Mouse (Mus musculus) C2C12 (cell line): Measurements from ENCODE around the gene Rnf11. TPM values are rescaled to one million over a fixed set of nuclear protein-coding genes. Genes with fewer than 3 reads are reported as not detected.
A peak's percentile ranks its signal among the peaks of the same experiment; 100 is the strongest.
"Not testable (repeated sequence)": the region's sequence is repeated elsewhere in the genome, so short reads cannot be mapped to it uniquely, and the experiment has no call there.

Experiments
- H3K27me3 ChIP-seq: one replicate; pipeline ENCODE4 v1.6.1; 2011; ENCODE audit not compliant: control insufficient read depth, insufficient read depth, insufficient read length
- H3K36me3 ChIP-seq: one replicate; pipeline ENCODE4 v1.6.1; 2011; ENCODE audit not compliant: control insufficient read depth, insufficient read depth
- H3K4me3 ChIP-seq: one replicate; pipeline ENCODE4 v1.5.1; 2011; ENCODE audit warnings: mild to moderate bottlenecking, control low read depth; ENCODE audit not compliant: poor library complexity, insufficient read depth, severe bottlenecking
- H3K79me2 ChIP-seq: one replicate; pipeline ENCODE4 v1.6.1; 2011; ENCODE audit not compliant: control insufficient read depth, insufficient read depth
- H3K79me3 ChIP-seq: one replicate; pipeline ENCODE4 v1.6.1; 2011; ENCODE audit warnings: low read depth, control low read depth
- H3ac ChIP-seq: one replicate; pipeline ENCODE3; 2011; ENCODE audit warnings: low read depth; ENCODE audit not compliant: control insufficient read depth, insufficient read length
- CEBPB ChIP-seq: IDR thresholded peaks from one replicate; pipeline ENCODE4 v1.6.1; 2011; ENCODE audit warnings: low read depth, mild to moderate bottlenecking, control low read depth, moderate library complexity
- CTCF ChIP-seq: IDR thresholded peaks from one replicate; pipeline ENCODE4 v1.5.1; 2011; ENCODE audit not compliant: control insufficient read depth, insufficient read depth, insufficient read length
- FOSL1 ChIP-seq: IDR thresholded peaks from one replicate; pipeline ENCODE4 v1.8.0; 2011; ENCODE audit warnings: mild to moderate bottlenecking, low read length; ENCODE audit not compliant: poor library complexity, insufficient read depth, severe bottlenecking
- MAX ChIP-seq: IDR thresholded peaks from one replicate; pipeline ENCODE4 v1.6.1; 2011; ENCODE audit warnings: mild to moderate bottlenecking, control low read depth
- MYOD1 ChIP-seq: IDR thresholded peaks from one replicate; pipeline ENCODE4 v1.6.1; 2011; ENCODE audit warnings: low read depth; ENCODE audit not compliant: control insufficient read depth, insufficient read length
- MYOG ChIP-seq: IDR thresholded peaks from one replicate; pipeline ENCODE4 v1.6.1; 2011; ENCODE audit not compliant: control insufficient read depth, insufficient read length; ENCODE audit errors: extremely low read depth
- USF1 ChIP-seq: IDR thresholded peaks from one replicate; pipeline ENCODE4 v1.6.1; 2011; ENCODE audit warnings: low read depth, mild to moderate bottlenecking, control low read depth, moderate library complexity
- polyA plus RNA-seq: library from polyadenylated mRNA; unstranded; fragments of >200 nt; fragmentation: generic; extraction: Trizol; gene quantifications from one replicate; pipeline ENCODE4 v1.2.1, GENCODE M21; 2012; ENCODE audit warnings: missing spikeins

The Rnf11 gene
- polyA plus RNA-seq, 1 experiment: 26.9 TPM

- Histone ChIP-seq H3K79me2 (no peaks in the 10 kb centered on the region), H3K36me3 (no peaks in the 10 kb centered on the region), H3K4me3 (no peak overlapping the region), H3ac (no peak overlapping the region), H3K79me3 (no peaks in the 10 kb centered on the region), H3K27me3 (no peaks in the 10 kb centered on the region)
- no peak for TF ChIP-seq CTCF
- TF ChIP-seq USF1: no peak
- no peak for TF ChIP-seq FOSL1
Measured at GRCm38 (mm10) chr4:109407701-109408485, 76.6 kb downstream of the Rnf11 start.

GRCm38 (mm10) chr4:109407176-109407520, 77.4 kb downstream of the Rnf11 start:
- peak overlapping the region; percentile 59 for H3ac ChIP-seq
- H3K79me2 ChIP-seq: no peaks in the 10 kb centered on the region
- H3K36me3 ChIP-seq: no peaks in the 10 kb centered on the region
- TF ChIP-seq MAX (no peak), MYOD1 (no peak), CTCF (no peak)
- no peaks in the 10 kb centered on the region for H3K27me3 ChIP-seq
- peak overlapping the region; percentile 30 for H3K4me3 ChIP-seq
- no peaks in the 10 kb centered on the region for H3K79me3 ChIP-seq

DNA sequence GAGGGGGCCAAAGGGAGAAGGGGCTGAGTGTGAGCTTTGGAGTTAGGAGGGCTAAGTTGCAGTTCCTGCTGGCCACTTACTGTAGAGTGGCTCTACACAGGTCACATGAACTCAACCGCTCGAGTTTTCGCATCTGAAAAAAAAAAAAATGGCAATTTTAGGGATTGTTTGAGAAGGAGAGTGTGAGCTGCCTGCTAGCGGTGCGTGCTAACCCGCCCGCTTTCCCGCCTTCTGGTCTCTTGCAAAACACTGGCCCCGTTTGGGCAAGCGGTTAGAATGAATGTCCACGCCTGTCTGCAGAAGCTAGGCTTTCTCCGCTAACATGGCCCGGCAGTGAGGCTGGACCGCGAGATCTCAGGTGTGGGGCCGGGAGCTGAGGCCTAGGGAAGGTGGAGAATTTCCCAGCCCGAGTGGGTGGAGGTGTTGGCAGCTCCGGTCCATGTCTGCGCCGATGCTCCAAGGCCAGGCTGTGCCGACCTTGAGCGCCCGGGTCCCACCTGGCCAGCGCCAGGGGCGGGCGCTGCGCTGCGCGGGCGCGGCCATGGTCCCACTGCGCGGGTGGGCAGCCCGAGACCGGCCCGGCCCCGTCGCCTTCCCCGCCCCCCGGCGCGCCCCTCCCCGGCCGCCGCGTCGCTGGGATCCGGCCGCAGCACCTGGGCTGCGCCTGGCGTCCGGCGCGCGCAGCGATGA, 77.9 kb downstream of the Rnf11 start, which contains the start of gene Ttc39a:
Gene Ttc39a (plus strand): TSS at position 138 of the 690 bp plus-strand sequence.
- Histone ChIP-seq H3K27me3 (no peaks in the 10 kb centered on the region), H3K4me3 (peak within 1 kb of the TSS; percentile 30), H3K36me3 (no peaks in the 10 kb centered on the region), H3K79me2 (no peaks in the 10 kb centered on the region), H3K79me3 (no peaks in the 10 kb centered on the region), H3ac (peak within 1 kb of the TSS; percentile 59)
- TF ChIP-seq FOSL1 (no peak), CEBPB (peak; percentile 29)

- H3K79me3 ChIP-seq: no peaks in the 10 kb centered on the region
- H3ac ChIP-seq: peak overlapping the region; percentile 2
- H3K4me3 ChIP-seq: no peak overlapping the region
- H3K36me3 ChIP-seq: no peaks in the 10 kb centered on the region
- TF ChIP-seq FOSL1 (peak; percentile 54), USF1 (peak; percentile 77), MAX (peak; percentile 63), CEBPB (no peak)
- no peaks in the 10 kb centered on the region for H3K27me3 ChIP-seq
- no peaks in the 10 kb centered on the region for H3K79me2 ChIP-seq
Measured at GRCm38 (mm10) chr4:109406054-109406485, 78.5 kb downstream of the Rnf11 start.

DNA sequence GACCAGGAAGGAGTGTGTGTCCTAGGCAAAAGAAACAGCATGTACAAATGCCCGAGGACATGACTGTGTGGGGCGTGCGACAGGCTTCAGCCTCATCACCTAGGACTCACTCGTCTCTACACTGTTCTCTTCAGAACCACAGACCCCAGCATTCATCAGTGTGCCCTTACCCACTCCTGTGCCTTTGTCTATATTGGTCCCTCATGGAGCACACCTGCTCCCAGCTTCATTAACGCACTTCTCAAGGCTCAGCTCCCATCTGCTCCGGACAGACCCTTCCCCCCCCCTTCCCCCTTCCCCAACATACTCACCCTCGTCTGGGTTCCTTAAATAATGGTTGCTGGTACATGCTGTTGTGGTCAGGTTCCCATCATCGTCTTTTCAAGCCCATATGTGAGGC, 79.1 kb downstream of the Rnf11 start:
- Histone ChIP-seq H3K4me3 (no peak overlapping the region), H3K79me2 (no peaks in the 10 kb centered on the region)

DNA sequence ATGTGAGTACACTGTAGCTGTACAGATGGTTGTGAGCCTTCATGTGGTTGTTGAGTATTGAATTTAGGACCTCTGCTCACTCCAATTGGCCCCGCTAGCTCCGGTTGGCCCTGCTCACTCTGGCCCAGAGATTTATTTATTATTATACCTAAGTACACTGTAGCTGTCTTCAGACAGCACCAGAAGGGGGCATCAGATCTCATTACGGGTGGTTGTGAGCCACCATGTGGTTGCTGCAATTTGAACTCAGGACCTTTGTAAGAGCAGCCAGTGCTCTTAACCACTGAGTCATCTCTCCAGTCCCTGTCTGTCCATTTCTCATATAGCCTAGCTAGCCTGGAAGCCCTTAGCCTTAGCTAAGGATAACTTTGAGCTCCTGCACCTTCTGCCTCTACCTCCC, 79.6 kb downstream of the Rnf11 start:
- H3K4me3 ChIP-seq, H3K79me3 ChIP-seq, H3K36me3 ChIP-seq, H3K27me3 ChIP-seq, H3ac ChIP-seq, H3K79me2 ChIP-seq: not testable (repeated sequence)

More for the DNA sequence above, 79.1 kb downstream of the Rnf11 start:
- Histone ChIP-seq H3K36me3 (no peaks in the 10 kb centered on the region), H3ac (no peak overlapping the region), H3K79me3 (no peaks in the 10 kb centered on the region), H3K27me3 (no peaks in the 10 kb centered on the region)
- TF ChIP-seq CTCF (no peak), CEBPB (no peak), FOSL1 (no peak), MYOD1 (no peak), USF1 (no peak), MAX (no peak), MYOG (no peak)
